Mouse (Mus musculus) embryonic facial prominence, embryonic 13.5 days (tissue): Measurements from ENCODE around the gene Brsk1. TPM values are rescaled to one million over a fixed set of nuclear protein-coding genes. Genes with fewer than 3 reads are reported as not detected.

ENCODE experiments used
- ATAC-seq: fragments of 200-750 bp; cut with Nextera tagmentation; 2 replicates; pipeline ENCODE4 v1.8.0; 2017; ENCODE audit warnings: low read depth; ENCODE audit not compliant: insufficient number of reproducible peaks, insufficient read depth, low FRiP score, low TSS enrichment
- H3K27ac ChIP-seq: fragments of 300-500 bp; sonication (generic); 2 replicates; pipeline ENCODE4 v1.5.1; 2015; ENCODE audit warnings: moderate library complexity, mild to moderate bottlenecking, inconsistent platforms
- H3K27me3 ChIP-seq: fragments of 300-500 bp; sonication (generic); 2 replicates; pipeline ENCODE4 v1.6.1; 2015; ENCODE audit warnings: mild to moderate bottlenecking, inconsistent platforms
- H3K36me3 ChIP-seq: fragments of 300-500 bp; sonication (generic); 2 replicates; pipeline ENCODE4 v1.6.1; 2015; ENCODE audit warnings: mild to moderate bottlenecking, inconsistent platforms
- H3K4me1 ChIP-seq: fragments of 300-500 bp; sonication (generic); 2 replicates; pipeline ENCODE4 v1.6.1; 2015; ENCODE audit warnings: inconsistent platforms
- H3K4me2 ChIP-seq: fragments of 300-500 bp; sonication (generic); 2 replicates; pipeline ENCODE4 v1.6.1; 2015; ENCODE audit warnings: moderate library complexity, mild to moderate bottlenecking, inconsistent platforms
- H3K4me3 ChIP-seq: fragments of 300-500 bp; sonication (generic); 2 replicates; pipeline ENCODE4 v1.5.1; 2015; ENCODE audit warnings: mild to moderate bottlenecking, inconsistent platforms
- H3K9ac ChIP-seq: fragments of 300-500 bp; sonication (generic); 2 replicates; pipeline ENCODE4 v1.6.1; 2015; ENCODE audit warnings: mild to moderate bottlenecking, inconsistent platforms
- H3K9me3 ChIP-seq: fragments of 300-500 bp; sonication (generic); 2 replicates; pipeline ENCODE4 v1.6.1; 2016; ENCODE audit warnings: inconsistent platforms
- WGBS: fragments of 180-500 bp; shearing (Covaris S2); methylation state at CpG from one replicate; pipeline ENCODE4 v1.1.7; 2015; ENCODE audit warnings: mixed read lengths; 5-methylcytosine and 5-hydroxymethylcytosine counted together
- polyA plus RNA-seq: library from polyadenylated mRNA; unstranded; fragments of >200 nt; fragmentation: Nextera tagmentation; extraction: Ambion mirVana; gene quantifications from 2 replicates; pipeline ENCODE4 v1.2.1, GENCODE M21; 2015

Gene Brsk1
- 2.7 and 3.1 TPM in 2 replicates for polyA plus RNA-seq

DNA sequence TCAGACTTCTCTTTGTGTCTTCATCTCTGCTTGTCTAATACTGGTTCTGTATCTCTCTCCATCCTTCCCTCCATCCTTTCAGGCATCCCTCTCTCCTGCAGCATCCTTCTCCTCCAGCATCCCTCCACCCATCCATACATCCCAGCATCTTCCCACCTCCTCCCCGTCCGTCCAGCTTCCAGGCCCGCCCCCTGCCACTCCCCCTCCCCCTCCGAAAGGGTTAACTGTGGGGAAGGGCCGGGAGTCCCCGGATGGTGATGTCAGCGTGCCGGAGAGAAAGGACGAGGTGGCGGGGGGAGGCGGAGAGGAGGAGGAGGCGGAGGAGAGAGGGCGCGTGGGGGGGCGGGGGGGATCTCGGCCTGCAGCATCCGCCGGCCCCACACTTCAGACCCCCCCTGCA, at the start of gene Brsk1:
Brsk1 (plus strand) TSS at position 218 of the 400 bp plus-strand sequence.
- no peaks in the 10 kb centered on the region for H3K9me3 ChIP-seq
- ATAC-seq, result peak; percentile 40; the same call in 1 of the 2 replicates
- 7% methylated on average over 5 of the region's 18 CpGs for WGBS

DNA sequence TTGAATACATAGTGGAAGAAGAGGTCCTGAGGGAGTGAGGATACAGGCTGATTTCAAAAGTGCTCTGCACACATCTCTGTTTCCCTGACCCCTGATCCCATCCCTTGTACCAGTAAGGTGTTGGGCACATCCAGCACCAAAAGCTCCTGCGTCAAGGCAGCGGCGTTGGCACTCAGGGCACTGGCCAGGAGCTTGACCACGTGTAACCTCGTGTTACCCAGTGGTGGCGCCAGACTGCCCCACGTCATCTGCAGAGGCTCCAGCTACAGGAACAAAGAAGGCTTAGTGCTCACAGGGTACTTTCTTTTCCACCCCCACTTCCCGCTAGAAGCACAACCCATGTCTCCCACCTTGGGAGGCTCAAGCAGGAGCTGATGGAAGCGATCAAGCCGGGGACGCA, 49.2 kb upstream of the Brsk1 start:
- no peaks in the 10 kb centered on the region for H3K4me1 ChIP-seq
- H3K27me3 ChIP-seq, result no peaks in the 10 kb centered on the region
- H3K36me3 ChIP-seq, result peaks cover 99% of the 10 kb centered on the region
- no peak overlapping the region for H3K4me2 ChIP-seq
- no peak overlapping the region for H3K4me3 ChIP-seq
- H3K9me3 ChIP-seq, result no peaks in the 10 kb centered on the region
- ATAC-seq, result no peak
- H3K9ac ChIP-seq, result no peak overlapping the region
- 75% methylated on average over 11 of the region's 11 CpGs for WGBS
- H3K27ac ChIP-seq, result no peak overlapping the region

More for the DNA sequence above, at the start of gene Brsk1:
- Histone ChIP-seq H3K4me2 (peak within 1 kb of the TSS; percentile 76), H3K9ac (peak within 1 kb of the TSS; percentile 99), H3K4me1 (peaks cover 9% of the 10 kb centered on the region), H3K4me3 (peak within 1 kb of the TSS; percentile 85), H3K27ac (peak within 1 kb of the TSS; percentile 91), H3K27me3 (no peaks in the 10 kb centered on the region), H3K36me3 (peaks cover 28% of the 10 kb centered on the region)

DNA sequence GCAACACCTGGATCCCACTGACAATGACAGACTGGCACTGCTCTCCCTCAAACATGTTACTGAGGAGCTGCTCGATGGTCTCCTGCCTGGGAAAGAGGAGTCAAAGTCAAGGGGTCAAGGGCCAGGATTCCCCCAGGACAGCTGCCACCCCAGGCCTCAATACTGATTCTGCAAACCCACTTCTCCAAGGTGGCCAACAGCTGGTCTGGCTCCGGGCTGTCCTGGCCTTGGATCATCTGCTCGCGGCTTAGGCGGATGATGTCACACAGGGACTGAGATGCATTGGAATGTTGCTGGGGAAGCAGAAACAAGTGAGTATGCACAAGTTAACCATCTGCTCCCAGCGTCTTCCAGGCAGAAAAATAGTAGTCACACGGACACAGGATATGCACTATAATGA, 48.4 kb upstream of the Brsk1 start:
- H3K4me3 ChIP-seq, result no peak overlapping the region
- H3K27ac ChIP-seq, result no peak overlapping the region
- peaks cover 99% of the 10 kb centered on the region for H3K36me3 ChIP-seq
- no peaks in the 10 kb centered on the region for H3K27me3 ChIP-seq
- H3K9me3 ChIP-seq, result no peaks in the 10 kb centered on the region
- no peaks in the 10 kb centered on the region for H3K4me1 ChIP-seq
- WGBS, result 90% methylated on average over 7 of the region's 7 CpGs
- H3K4me2 ChIP-seq, result no peak overlapping the region
- H3K9ac ChIP-seq, result no peak overlapping the region
- no peak for ATAC-seq

DNA sequence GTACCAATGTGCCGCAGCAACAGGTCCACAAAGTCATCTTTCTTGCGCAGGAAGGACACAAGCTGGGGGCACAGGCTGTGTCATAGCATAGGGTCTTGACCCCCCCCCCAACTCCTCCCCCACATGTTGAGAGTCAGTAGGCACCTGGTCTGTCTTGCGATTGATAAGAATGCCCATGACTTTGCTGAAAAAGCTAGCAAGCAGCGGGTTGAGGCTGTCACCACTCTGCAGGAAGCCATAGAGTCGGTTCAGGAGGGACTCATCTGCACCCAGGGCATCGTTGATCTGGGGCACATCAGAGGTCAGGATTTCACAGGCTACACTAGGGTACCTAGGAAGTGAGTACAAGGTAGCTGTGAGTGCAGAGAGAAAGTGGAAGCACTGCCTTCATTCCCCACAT, 47.2 kb upstream of the Brsk1 start:
- Histone ChIP-seq H3K27ac (no peak overlapping the region), H3K9ac (no peak overlapping the region), H3K4me3 (no peak overlapping the region), H3K27me3 (no peaks in the 10 kb centered on the region), H3K36me3 (peaks cover 93% of the 10 kb centered on the region), H3K4me1 (no peaks in the 10 kb centered on the region), H3K9me3 (no peaks in the 10 kb centered on the region), H3K4me2 (no peak overlapping the region)
- ATAC-seq, result no peak
- 92% methylated on average over 6 of the region's 6 CpGs for WGBS

DNA sequence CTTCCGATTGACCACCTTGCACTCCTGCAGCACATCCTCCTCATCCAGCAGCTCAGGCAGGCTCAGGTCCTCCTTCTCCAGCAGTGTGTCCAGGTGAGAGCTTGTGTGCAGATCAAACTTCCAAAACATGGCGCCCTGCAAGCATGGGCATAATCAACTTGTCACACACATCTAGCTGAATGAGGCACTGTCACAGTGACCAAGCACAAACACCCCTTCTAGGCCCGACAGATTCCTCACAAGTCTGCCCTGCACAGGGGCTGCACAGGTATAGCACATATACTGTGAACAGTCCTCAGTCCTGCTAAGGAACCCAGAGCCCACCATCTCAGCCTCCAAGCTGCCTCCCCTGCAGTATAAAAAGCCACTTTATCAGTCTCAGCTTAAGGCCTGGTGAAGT, 43.6 kb upstream of the Brsk1 start:
- H3K27ac ChIP-seq, result no peak overlapping the region
- H3K9me3 ChIP-seq, result no peaks in the 10 kb centered on the region
- ATAC-seq, result no peak
- no peak overlapping the region for H3K4me2 ChIP-seq
- peaks cover 65% of the 10 kb centered on the region for H3K36me3 ChIP-seq
- 80% methylated on average over 3 of the region's 3 CpGs for WGBS
- H3K4me1 ChIP-seq, result no peaks in the 10 kb centered on the region
- H3K9ac ChIP-seq, result no peak overlapping the region
- H3K4me3 ChIP-seq, result no peak overlapping the region
- no peaks in the 10 kb centered on the region for H3K27me3 ChIP-seq

DNA sequence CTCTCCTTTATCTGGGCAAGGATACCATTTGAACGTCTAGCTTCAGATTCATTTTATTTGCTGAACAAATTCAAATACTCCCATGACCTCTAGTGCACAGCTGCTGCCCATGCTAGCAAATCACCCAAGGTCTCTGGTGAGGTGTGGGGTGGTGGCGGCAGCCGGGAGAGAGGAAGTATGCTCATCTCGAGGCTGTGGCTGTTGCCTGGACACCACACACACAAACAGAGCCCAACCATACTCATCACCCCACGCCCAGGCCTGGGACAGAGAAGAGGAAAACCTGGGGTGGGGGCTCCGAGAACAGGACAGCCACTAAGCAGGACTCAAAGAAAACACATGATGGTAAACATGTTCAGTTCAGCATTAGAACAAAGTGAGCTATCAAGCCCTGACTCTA, 43.1 kb upstream of the Brsk1 start:
- H3K27ac ChIP-seq, result no peak overlapping the region
- H3K4me1 ChIP-seq, result 0 out of 2 replicates have a peak, but pooled peaks cover under 1% of the 10 kb centered on the region
- H3K9me3 ChIP-seq, result no peaks in the 10 kb centered on the region
- peaks cover 65% of the 10 kb centered on the region for H3K36me3 ChIP-seq
- no peaks in the 10 kb centered on the region for H3K27me3 ChIP-seq
- H3K4me3 ChIP-seq, result no peak overlapping the region
- H3K4me2 ChIP-seq, result no peak overlapping the region
- H3K9ac ChIP-seq, result no peak overlapping the region
- ATAC-seq, result no peak
- WGBS, result 76% methylated on average over 6 of the region's 6 CpGs

DNA sequence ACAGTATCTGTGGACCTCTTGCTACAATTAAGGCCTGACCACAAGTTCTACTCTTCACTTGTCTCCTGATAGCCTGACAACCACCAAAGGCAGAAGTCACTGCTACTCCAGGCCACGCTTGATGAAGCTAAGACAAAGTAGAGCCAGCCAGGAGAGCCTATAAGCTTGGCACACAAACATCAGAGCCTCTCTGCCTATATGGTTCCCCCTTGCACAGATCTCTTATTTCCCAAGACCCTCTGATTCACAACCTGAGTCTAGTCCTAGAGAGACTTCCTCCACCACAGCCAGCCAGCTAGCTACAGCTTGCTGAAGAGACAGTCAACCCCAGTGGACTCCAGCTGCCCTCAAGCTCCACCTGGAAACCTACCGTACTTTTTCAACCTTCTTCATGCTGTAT, 42.4 kb upstream of the Brsk1 start:
- peaks cover 64% of the 10 kb centered on the region for H3K36me3 ChIP-seq
- ATAC-seq, result no peak
- H3K27me3 ChIP-seq, result no peaks in the 10 kb centered on the region
- 0 out of 2 replicates have a peak, but pooled peaks cover 6% of the 10 kb centered on the region for H3K4me1 ChIP-seq
- H3K9ac ChIP-seq, result no peak overlapping the region
- no peaks in the 10 kb centered on the region for H3K9me3 ChIP-seq
- no peak overlapping the region for H3K4me2 ChIP-seq
- H3K27ac ChIP-seq, result no peak overlapping the region
- no peak overlapping the region for H3K4me3 ChIP-seq
- 92% methylated on average over 2 of the region's 2 CpGs for WGBS

DNA sequence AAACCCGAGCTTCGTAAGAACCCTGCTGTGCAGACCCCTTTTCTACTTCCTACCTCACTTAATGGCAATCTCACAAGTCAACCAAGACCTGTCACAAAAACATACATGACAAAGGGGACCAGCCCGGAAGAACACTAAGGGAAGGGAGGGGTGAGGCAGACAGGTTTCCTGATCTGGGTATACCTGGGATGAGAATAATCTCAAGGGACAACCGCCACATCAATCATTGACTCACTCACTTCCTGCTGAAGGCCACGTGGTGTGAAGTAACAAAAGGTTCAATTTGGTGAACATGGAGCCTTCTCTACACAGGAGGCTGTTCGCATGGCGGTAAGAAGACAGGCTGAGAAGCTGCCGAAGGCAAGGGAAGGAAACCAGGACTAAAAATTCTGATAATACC, 38.8 kb upstream of the Brsk1 start:
- no peak overlapping the region for H3K9ac ChIP-seq
- peaks cover 30% of the 10 kb centered on the region for H3K4me1 ChIP-seq
- H3K4me3 ChIP-seq, result no peak overlapping the region
- peaks cover 28% of the 10 kb centered on the region for H3K36me3 ChIP-seq
- WGBS, result 89% methylated on average over 8 of the region's 8 CpGs
- H3K4me2 ChIP-seq, result no peak overlapping the region
- H3K27ac ChIP-seq, result no peak overlapping the region
- H3K9me3 ChIP-seq, result no peaks in the 10 kb centered on the region
- no peaks in the 10 kb centered on the region for H3K27me3 ChIP-seq
- ATAC-seq, result no peak

DNA sequence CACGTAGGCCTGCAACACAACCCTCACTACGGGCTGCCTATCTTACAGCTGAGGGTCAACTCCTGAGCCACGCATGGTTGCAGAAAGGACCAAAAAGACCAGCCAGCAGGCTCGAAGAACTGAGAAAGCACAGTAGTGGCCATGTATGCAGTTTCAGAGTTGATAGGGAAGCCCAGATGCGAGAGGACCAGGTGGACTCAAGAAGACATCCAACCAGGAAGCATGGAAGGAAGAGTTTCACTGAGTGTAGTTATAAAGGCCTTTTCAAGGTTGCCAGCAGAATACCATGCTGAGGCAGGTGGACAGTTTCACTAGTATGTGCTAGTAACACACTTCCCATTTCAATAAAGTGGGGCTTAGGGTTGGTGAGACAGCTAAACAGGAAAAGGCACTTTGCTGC, 37.7 kb upstream of the Brsk1 start:
- 93% methylated on average over 5 of the region's 5 CpGs for WGBS
- peaks cover 41% of the 10 kb centered on the region for H3K4me1 ChIP-seq
- H3K4me2 ChIP-seq, result no peak overlapping the region
- H3K9me3 ChIP-seq, result no peaks in the 10 kb centered on the region
- no peak overlapping the region for H3K27ac ChIP-seq
- ATAC-seq, result no peak
- peaks cover 17% of the 10 kb centered on the region for H3K36me3 ChIP-seq
- no peaks in the 10 kb centered on the region for H3K27me3 ChIP-seq
- no peak overlapping the region for H3K4me3 ChIP-seq
- H3K9ac ChIP-seq, result no peak overlapping the region

DNA sequence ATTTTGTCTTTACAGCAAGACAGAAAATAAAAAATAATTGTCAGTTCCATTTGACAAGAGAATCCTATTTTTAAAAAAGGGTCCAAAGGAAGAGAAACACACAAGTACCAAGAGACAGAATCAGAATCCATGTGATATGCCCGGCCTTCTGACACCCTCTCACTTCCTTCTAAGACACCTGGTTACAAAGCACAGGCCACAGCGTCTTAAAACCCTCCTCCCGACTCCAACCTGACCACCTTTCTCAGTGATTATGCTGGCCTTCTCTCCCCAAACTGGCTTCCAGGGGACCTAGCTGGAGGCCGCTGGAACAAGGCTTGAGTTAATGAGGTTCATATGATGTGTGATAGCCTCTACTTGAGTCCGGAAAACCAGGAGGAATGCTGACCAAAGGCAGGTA, 37.1 kb upstream of the Brsk1 start:
- H3K36me3 ChIP-seq, result peaks cover 17% of the 10 kb centered on the region
- 68% methylated on average over 5 of the region's 5 CpGs for WGBS
- H3K4me2 ChIP-seq, result no peak overlapping the region
- H3K9me3 ChIP-seq, result no peaks in the 10 kb centered on the region
- H3K27me3 ChIP-seq, result no peaks in the 10 kb centered on the region
- no peak overlapping the region for H3K27ac ChIP-seq
- peaks cover 43% of the 10 kb centered on the region for H3K4me1 ChIP-seq
- 0 out of 2 replicates have a peak overlapping the region, but pooled peaks have one; percentile 11 for H3K9ac ChIP-seq
- H3K4me3 ChIP-seq, result no peak overlapping the region
- ATAC-seq, result no peak

DNA sequence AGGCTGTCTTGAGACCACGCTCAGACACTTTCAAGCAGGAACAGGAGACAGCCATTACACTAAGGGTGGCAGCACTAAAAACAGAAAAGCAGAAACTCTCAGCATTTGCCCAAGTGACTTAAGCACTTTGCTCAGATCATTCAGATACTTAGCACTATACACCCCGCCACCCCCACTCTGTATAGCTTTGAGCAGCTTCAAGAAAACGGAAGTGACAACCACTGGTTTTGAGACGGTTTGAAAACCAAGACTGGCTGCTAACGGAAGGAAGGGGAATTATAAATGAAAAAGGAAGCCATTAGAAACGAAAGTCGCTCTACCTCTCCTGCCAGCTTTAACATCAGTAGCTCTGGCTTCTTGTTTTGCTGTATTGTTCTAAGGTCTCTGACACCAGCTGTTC, 36.6 kb upstream of the Brsk1 start:
- no peak for ATAC-seq
- 79% methylated on average over 7 of the region's 7 CpGs for WGBS
- no peak overlapping the region for H3K4me2 ChIP-seq

DNA sequence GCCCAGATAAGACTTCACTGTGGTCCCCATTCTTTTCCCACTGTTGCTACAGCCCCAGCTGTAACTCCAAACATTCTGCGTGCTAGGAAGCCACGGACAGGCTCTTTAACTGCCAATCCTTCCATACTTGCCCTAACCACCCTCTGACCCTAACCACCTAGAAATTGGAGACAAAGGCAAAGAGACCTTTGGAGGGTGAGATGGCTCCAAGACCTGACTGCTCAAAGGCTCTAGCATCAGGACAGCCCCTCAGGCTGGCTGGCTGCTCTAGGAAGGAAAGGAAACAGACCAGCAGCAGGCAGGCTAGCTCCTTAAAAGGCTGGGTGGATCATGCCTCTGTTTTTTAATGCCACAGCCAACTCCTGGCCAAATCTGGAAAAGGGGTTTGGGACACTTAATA, 36.2 kb upstream of the Brsk1 start:
- Histone ChIP-seq H3K4me3 (no peak overlapping the region), H3K4me1 (peaks cover 43% of the 10 kb centered on the region), H3K36me3 (peaks cover 17% of the 10 kb centered on the region), H3K9me3 (no peaks in the 10 kb centered on the region), H3K27me3 (no peaks in the 10 kb centered on the region), H3K9ac (0 out of 2 replicates have a peak overlapping the region, but pooled peaks have one; percentile 17), H3K27ac (no peak overlapping the region), H3K4me2 (no peak overlapping the region)
- WGBS, result 92% methylated on average over 2 of the region's 2 CpGs
- ATAC-seq, result no peak

More for the DNA sequence above, 36.6 kb upstream of the Brsk1 start:
- H3K9me3 ChIP-seq, result no peaks in the 10 kb centered on the region
- H3K9ac ChIP-seq, result 0 out of 2 replicates have a peak overlapping the region, but pooled peaks have one; percentile 17
- no peaks in the 10 kb centered on the region for H3K27me3 ChIP-seq
- H3K27ac ChIP-seq, result no peak overlapping the region
- peaks cover 17% of the 10 kb centered on the region for H3K36me3 ChIP-seq
- peaks cover 43% of the 10 kb centered on the region for H3K4me1 ChIP-seq
- no peak overlapping the region for H3K4me3 ChIP-seq
